Mouse (Mus musculus) liver, embryonic 15.5 days (tissue): ENCODE results near the gene AC124108.1. TPM values are rescaled to one million over a fixed set of nuclear protein-coding genes. Genes with fewer than 3 reads are reported as not detected.

Experiments used
- ATAC-seq: fragments of 200-750 bp; cut with Nextera tagmentation; 2 replicates; pipeline ENCODE4 v1.8.0; 2017; ENCODE audit warnings: moderate number of reproducible peaks, mild to moderate bottlenecking, moderate library complexity; ENCODE audit not compliant: insufficient read depth
- H3K27ac ChIP-seq: fragments of 300-500 bp; sonication (generic); replicated peaks from 2 replicates; pipeline ENCODE4 v1.5.1; 2015; ENCODE audit warnings: mild to moderate bottlenecking, inconsistent platforms
- H3K27me3 ChIP-seq: fragments of 300-500 bp; sonication (generic); 2 replicates; pipeline ENCODE4 v1.6.1; 2015; ENCODE audit warnings: mild to moderate bottlenecking, inconsistent platforms
- H3K36me3 ChIP-seq: fragments of 300-500 bp; sonication (generic); replicated peaks from 2 replicates; pipeline ENCODE4 v1.6.1; 2015; ENCODE audit warnings: moderate library complexity, mild to moderate bottlenecking, inconsistent platforms
- H3K4me1 ChIP-seq: fragments of 300-500 bp; sonication (generic); replicated peaks from 2 replicates; pipeline ENCODE4 v1.6.1; 2015; ENCODE audit warnings: inconsistent platforms
- H3K4me2 ChIP-seq: fragments of 300-500 bp; sonication (generic); 2 replicates; pipeline ENCODE4 v1.6.1; 2015; ENCODE audit warnings: moderate library complexity, mild to moderate bottlenecking, inconsistent platforms
- H3K4me3 ChIP-seq: fragments of 300-500 bp; sonication (generic); replicated peaks from 2 replicates; pipeline ENCODE4 v1.5.1; 2015; ENCODE audit warnings: mild to moderate bottlenecking, inconsistent platforms
- H3K9ac ChIP-seq: fragments of 300-500 bp; sonication (generic); 2 replicates; pipeline ENCODE4 v1.6.1; 2015; ENCODE audit warnings: moderate library complexity, mild to moderate bottlenecking, inconsistent platforms
- H3K9me3 ChIP-seq: fragments of 300-500 bp; sonication (generic); replicated peaks from 2 replicates; pipeline ENCODE4 v1.6.1; 2016; ENCODE audit warnings: inconsistent platforms
- WGBS: fragments of 180-500 bp; shearing (Covaris S2); methylation state at CpG from one replicate; pipeline ENCODE4 v1.1.7; 2015; ENCODE audit warnings: mixed read lengths; ENCODE audit not compliant: insufficient replicate concordance; 5-methylcytosine and 5-hydroxymethylcytosine counted together
- polyA plus RNA-seq: library from polyadenylated mRNA; unstranded; fragments of >200 nt; fragmentation: Nextera tagmentation; extraction: Ambion mirVana; gene quantifications from 2 replicates; pipeline ENCODE4 v1.2.1, GENCODE M21; 2015

The AC124108.1 gene
- polyA plus RNA-seq = not detected in 2 replicates

DNA sequence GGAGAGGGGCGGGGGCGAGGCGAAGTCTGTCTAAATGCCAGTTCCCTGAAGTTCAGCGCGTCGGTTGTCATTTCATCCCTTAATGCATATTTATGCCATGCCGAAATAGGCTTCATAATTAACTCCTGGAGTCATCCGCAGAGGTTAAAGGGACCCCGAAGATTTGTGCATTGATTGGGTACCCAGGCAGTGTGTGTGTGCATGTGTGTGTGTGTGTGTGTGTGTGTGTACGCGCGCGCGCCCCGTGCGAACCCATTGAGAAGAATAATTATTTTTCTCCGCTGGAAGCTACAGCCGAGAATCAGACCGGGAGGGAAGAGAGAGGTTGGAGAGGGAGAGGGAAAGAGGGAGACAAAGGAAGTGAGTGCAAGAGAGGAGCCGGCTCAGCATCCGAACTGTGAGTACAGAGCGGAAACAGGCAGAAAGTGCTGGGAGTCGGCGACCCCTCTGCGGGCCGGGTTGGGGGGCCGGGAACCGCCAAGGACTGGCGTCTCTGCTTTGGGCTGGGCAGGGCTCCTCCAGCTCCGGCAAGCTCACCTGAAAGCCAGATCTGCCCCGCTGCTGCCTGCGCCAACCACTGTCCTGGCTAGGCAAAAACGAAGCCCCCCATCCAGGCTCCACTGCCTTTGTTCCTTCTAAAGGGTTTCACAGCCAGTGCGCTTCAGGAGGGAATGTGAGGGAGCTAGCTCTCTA lies at the start of gene AC124108.1, which contains the start of gene Lemd1:
AC124108.1 (plus strand) TSS at position 365 of the 693 bp plus-strand sequence.
Lemd1 (plus strand) TSS at position 339 of the 693 bp plus-strand sequence.
- peak within 1 kb of the TSS; percentile 45 for H3K4me3 ChIP-seq
- H3K27ac ChIP-seq = no peak within 1 kb of the TSS
- peak within 1 kb of the TSS; percentile 68 for H3K4me2 ChIP-seq
- no peak for ATAC-seq
- WGBS = 2% methylated on average over 34 of the region's 34 CpGs
- no peaks in the 10 kb centered on the region for H3K9me3 ChIP-seq
- no peaks in the 10 kb centered on the region for H3K36me3 ChIP-seq
- peaks cover 9% of the 10 kb centered on the region for H3K4me1 ChIP-seq
- H3K27me3 ChIP-seq = peaks cover 100% of the 10 kb centered on the region
- H3K9ac ChIP-seq = no peak within 1 kb of the TSS

DNA sequence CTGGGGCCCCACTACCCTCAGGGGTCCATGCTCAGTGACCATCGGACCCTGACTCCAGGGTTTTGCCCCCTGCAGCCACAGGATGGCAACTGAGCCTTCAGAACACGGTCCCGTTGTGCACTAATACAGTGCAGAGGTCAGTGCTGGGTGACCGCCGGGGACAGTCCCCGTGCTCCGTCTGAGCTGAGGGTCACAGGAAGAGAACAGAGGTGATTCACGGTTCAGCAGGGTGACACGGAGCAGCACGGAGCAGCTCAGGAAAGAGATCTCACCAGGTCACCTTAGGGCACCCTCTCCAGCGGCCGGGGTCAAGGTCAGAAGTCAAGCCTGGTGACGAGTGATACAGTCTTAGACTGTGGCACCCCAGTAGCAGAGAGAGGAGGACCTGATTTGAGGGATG lies 49.5 kb upstream of the AC124108.1 start:
- peak; percentile 52; the same call in 1 of the 2 replicates for ATAC-seq
- Histone ChIP-seq H3K4me1 (peaks cover 23% of the 10 kb centered on the region), H3K4me3 (no peak overlapping the region), H3K27ac (no peak overlapping the region), H3K9me3 (no peaks in the 10 kb centered on the region), H3K27me3 (peaks cover 39% of the 10 kb centered on the region), H3K4me2 (no peak overlapping the region), H3K9ac (no peak overlapping the region), H3K36me3 (no peaks in the 10 kb centered on the region)
- WGBS = 56% methylated on average over 13 of the region's 13 CpGs

DNA sequence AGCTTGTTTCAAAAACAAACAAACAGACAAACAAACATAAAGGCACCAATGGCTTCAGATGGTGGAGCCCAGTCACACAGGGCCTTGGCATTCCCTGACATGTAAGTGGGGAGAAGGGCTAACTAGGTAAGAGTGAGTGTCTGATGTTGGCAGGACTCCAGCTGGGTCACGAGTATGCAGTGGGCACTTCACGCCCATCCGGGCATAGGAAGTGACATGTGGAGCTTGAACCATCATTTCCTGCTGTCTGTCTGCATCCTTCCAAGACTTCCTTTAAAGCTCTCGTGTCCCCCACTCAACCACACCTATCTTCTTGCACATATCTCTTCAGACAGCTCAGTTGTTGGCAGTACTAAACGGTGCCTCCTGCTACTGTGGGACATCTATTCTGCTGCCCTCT lies 48.2 kb upstream of the AC124108.1 start:
- H3K27me3 ChIP-seq = peaks cover 34% of the 10 kb centered on the region
- no peak overlapping the region for H3K4me3 ChIP-seq
- no peak overlapping the region for H3K27ac ChIP-seq
- H3K4me1 ChIP-seq = peaks cover 20% of the 10 kb centered on the region
- H3K4me2 ChIP-seq = no peak overlapping the region
- H3K9me3 ChIP-seq = no peaks in the 10 kb centered on the region
- no peak for ATAC-seq
- WGBS = 22% methylated on average over 5 of the region's 5 CpGs
- H3K36me3 ChIP-seq = no peaks in the 10 kb centered on the region
- no peak overlapping the region for H3K9ac ChIP-seq

DNA sequence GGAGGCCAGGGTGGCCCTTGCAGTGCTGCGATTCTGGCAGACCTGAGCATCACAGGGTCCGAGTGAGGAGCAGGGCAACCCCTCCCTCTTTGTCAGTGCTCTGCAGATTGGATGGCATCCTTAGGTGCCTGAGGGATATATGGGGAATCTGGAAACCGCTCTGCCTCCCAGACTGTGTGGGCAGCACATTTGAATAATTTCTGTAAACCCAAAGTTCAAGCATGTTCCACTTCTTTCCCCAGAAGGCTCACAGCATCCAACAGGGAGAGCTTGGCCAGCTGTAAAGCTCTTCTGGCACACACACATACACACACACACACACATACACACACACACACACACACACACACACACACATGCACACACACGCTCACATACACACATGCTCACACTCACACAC lies 47.5 kb upstream of the AC124108.1 start:
- Histone ChIP-seq H3K4me1 (peaks cover 14% of the 10 kb centered on the region), H3K27me3 (peaks cover 27% of the 10 kb centered on the region), H3K36me3 (no peaks in the 10 kb centered on the region), H3K27ac (no peak overlapping the region), H3K9ac (no peak overlapping the region), H3K9me3 (no peaks in the 10 kb centered on the region), H3K4me2 (no peak overlapping the region), H3K4me3 (no peak overlapping the region)
- 43% methylated on average over 4 of the region's 4 CpGs for WGBS
- ATAC-seq = no peak

DNA sequence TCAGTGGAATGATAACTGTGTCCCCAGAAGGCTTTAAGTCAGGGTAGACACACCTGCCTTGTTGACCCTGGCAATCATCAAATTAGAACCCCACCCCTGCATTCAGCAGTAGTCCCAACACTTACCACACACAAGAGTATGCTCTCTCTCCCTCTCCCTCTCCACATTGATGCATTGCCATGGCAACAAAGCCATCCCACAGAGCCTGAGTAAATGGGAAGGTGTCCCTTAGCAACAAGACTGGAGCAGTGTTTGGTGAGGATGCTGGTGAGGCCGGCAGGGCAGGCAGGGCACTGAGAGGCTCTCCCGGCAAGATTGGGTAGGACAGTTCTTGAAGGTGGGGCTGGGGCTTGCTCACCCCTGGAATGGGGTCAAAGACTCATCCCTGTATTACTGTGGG lies 47.0 kb upstream of the AC124108.1 start:
- Histone ChIP-seq H3K9ac (no peak overlapping the region), H3K9me3 (no peaks in the 10 kb centered on the region), H3K27ac (no peak overlapping the region), H3K4me1 (peaks cover 11% of the 10 kb centered on the region), H3K36me3 (no peaks in the 10 kb centered on the region), H3K4me2 (no peak overlapping the region), H3K27me3 (peaks cover 22% of the 10 kb centered on the region), H3K4me3 (no peak overlapping the region)
- no peak for ATAC-seq
- WGBS = 64% methylated on average over 2 of the region's 2 CpGs

DNA sequence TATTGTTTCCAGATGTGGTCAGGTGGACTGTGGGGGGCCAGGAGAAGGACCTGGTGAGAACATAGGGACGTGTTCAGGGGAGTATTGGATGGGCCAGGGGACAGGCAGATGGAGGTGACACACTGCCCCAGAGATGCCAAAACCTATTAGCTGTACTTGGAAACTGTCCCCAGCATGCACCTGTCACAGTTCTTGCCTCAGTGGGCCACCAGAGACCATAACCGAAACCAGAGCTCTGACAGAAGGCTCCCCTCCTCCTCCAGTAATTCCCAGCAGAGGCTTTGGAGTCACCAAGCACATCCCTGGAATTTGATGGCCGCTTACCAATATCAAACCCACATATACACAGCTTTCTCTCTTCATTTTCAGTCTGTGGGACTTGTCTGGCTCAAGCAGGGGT lies 46.4 kb upstream of the AC124108.1 start:
- WGBS = 58% methylated on average over 3 of the region's 3 CpGs
- H3K9me3 ChIP-seq = no peaks in the 10 kb centered on the region

DNA sequence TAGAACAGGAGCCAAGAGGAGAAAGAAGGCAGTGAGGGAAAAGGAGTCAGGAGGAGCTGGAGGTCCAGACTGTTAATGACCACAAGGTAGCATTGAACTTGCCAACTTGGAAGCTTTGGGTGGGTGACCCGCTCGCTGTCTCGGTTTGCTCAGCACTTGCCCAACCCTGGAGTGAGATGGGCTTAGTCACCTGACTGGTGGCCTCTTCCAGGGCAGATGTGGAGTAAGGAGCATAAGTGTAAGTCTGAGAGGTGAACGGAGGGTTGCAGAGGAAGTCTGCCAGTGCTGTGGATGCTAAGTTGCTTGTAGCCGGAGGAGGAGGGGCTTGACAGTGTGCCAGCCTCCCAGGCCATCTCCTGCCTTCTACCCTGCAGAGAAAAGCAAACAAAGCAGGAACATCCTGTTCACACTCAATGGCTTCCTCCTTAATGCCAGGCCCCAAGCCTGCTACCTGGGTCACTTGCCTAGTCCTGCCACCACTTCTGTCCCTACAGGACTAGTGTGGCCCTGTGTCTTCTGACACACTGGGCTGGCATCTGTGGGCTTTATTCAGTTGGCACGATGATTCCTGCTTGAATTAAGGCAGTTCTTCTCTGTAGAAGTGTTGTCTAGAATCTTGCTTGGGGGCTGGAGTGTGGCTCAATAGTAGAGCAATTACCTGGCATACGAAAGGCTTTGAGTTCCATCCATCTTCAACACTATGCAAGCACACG lies 45.1 kb upstream of the AC124108.1 start:
- no peak overlapping the region for H3K4me3 ChIP-seq
- no peak overlapping the region for H3K9ac ChIP-seq
- H3K4me1 ChIP-seq = no peaks in the 10 kb centered on the region; the same call in 1 of the 2 replicates
- no peaks in the 10 kb centered on the region for H3K36me3 ChIP-seq
- no peak overlapping the region for H3K4me2 ChIP-seq
- ATAC-seq = no peak
- no peaks in the 10 kb centered on the region for H3K9me3 ChIP-seq
- H3K27ac ChIP-seq = no peak overlapping the region
- WGBS = 63% methylated on average over 8 of the region's 8 CpGs
- peaks cover 5% of the 10 kb centered on the region; the same call in 1 of the 2 replicates for H3K27me3 ChIP-seq

More for the DNA sequence above, 46.4 kb upstream of the AC124108.1 start:
- H3K36me3 ChIP-seq = no peaks in the 10 kb centered on the region
- ATAC-seq = no peak
- H3K4me1 ChIP-seq = peaks cover 7% of the 10 kb centered on the region
- no peak overlapping the region for H3K9ac ChIP-seq
- no peak overlapping the region for H3K4me3 ChIP-seq
- H3K27me3 ChIP-seq = peaks cover 16% of the 10 kb centered on the region
- no peak overlapping the region for H3K27ac ChIP-seq
- no peak overlapping the region for H3K4me2 ChIP-seq

DNA sequence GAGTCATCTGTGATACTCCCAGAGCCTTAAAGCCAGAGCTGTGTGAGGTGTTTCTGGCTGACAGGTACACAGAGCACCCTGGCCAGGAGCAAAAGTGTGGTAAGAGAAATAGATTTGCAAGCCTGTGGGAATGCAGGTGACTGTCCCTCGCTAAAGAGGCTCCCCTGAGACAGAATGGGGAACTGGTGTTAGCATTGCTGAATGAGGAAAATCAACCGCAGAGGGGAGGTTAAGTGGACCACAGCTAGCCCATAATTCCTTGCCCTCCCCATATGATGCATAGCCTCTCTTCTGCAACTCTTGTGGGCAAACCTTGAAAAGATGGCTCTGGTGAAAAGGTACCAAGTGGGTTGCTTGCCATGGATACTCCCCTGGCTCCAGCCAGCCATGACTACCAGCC lies 41.8 kb upstream of the AC124108.1 start:
- ATAC-seq = no peak
- Histone ChIP-seq H3K4me2 (no peak overlapping the region), H3K27me3 (no peaks in the 10 kb centered on the region), H3K27ac (no peak overlapping the region), H3K9ac (no peak overlapping the region), H3K4me1 (no peaks in the 10 kb centered on the region), H3K4me3 (no peak overlapping the region), H3K9me3 (no peaks in the 10 kb centered on the region), H3K36me3 (no peaks in the 10 kb centered on the region)
- WGBS = 35% methylated on average over 2 of the region's 2 CpGs

DNA sequence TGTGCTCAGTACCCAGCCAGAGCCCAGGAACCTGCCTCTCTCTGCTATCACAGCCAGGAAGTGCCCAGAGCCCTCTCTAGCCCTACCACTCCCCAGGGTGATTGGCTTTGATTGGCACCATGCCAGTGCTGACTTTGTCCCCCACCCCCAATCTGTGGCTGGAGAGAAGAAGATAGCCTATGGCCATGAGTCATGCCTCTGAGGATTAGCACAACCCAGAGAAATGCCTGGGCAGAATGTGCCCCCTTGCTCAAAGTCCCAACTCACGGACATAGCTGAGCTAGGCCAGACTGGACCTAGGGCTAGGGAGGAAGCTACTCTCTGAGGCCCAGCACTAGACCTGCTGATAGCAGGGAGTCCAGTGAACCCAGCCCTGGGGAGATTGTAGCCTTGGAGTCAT lies 41.1 kb upstream of the AC124108.1 start:
- Histone ChIP-seq H3K9ac (no peak overlapping the region), H3K4me2 (no peak overlapping the region), H3K27me3 (no peaks in the 10 kb centered on the region), H3K4me3 (no peak overlapping the region), H3K4me1 (no peaks in the 10 kb centered on the region), H3K9me3 (no peaks in the 10 kb centered on the region), H3K36me3 (no peaks in the 10 kb centered on the region), H3K27ac (no peak overlapping the region)
- 18% methylated on average over 1 of the region's 1 CpGs for WGBS
- ATAC-seq = peak; percentile 18; the same call in 1 of the 2 replicates

DNA sequence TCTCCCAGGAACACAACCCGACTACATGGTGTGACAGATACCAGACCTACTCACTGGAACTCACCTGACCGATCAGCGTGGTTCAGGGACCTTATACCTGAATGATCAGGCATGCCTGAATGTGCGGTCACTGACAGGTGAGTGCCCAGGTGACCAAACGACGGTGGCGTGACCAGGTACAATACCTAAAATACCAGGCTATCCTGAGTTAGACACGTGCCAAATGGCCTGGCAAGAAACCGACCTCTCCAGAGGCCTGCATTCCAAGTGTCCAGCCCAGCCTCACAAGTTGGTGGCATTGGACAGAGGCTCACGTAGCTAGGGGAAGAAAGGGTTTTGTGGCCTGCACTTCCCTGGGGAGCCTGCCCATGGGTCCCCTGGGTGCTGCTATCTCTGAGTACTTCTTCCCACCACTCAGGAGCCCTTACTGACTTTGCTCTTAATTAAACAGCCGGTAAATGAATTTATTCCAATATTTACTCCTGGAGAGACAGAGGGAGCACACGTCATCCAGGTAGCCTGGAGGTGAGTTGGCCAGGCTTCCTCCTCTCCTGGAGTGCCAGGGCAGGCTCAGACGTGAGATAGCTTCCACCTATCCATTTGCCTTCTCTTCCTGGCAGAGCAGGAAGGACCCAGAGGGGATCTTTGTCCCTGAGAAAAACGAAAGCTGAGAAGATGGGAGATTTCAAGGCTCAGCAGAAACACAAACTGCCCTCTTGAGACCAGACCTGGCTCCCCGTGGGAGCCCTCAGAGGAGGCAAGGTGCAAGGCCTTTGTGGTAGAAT lies 40.2 kb upstream of the AC124108.1 start:
- WGBS = 58% methylated on average over 15 of the region's 15 CpGs
- Histone ChIP-seq H3K9me3 (no peaks in the 10 kb centered on the region), H3K9ac (no peak overlapping the region), H3K4me1 (no peaks in the 10 kb centered on the region), H3K27ac (no peak overlapping the region), H3K4me2 (no peak overlapping the region), H3K27me3 (no peaks in the 10 kb centered on the region), H3K4me3 (no peak overlapping the region), H3K36me3 (no peaks in the 10 kb centered on the region)
- ATAC-seq = no peak

DNA sequence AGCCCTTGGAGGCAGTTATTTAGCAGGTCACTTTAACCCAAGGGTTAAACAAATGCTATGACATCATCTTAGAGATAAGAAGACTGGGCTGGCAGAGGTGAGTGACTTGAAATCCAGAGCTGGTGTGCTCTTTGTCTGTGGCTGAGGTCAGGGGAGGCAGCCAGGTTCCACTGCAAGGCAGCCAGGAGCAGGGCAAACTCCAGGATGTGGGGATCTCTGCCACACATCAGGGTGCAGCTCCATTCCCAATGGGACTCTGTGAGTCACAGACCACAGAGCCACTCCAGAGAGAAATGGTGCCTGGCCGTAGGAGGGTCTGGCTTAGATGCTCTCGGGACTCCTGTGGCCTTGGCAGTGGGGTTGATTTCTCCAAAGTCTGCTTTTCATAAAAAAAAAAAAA lies 39.3 kb upstream of the AC124108.1 start:
- no peak overlapping the region for H3K9ac ChIP-seq
- no peaks in the 10 kb centered on the region for H3K27me3 ChIP-seq
- no peaks in the 10 kb centered on the region for H3K36me3 ChIP-seq
- ATAC-seq = no peak
- H3K4me2 ChIP-seq = no peak overlapping the region
- no peak overlapping the region for H3K4me3 ChIP-seq
- H3K9me3 ChIP-seq = no peaks in the 10 kb centered on the region
- no peaks in the 10 kb centered on the region for H3K4me1 ChIP-seq
- WGBS = 59% methylated on average over 2 of the region's 2 CpGs
- H3K27ac ChIP-seq = no peak overlapping the region
